Mouse (Mus musculus): Measurements from ENCODE around the gene Agbl4.
A peak's percentile ranks its signal among the peaks of the same experiment; 100 is the strongest.

Agbl4 gene

DNA sequence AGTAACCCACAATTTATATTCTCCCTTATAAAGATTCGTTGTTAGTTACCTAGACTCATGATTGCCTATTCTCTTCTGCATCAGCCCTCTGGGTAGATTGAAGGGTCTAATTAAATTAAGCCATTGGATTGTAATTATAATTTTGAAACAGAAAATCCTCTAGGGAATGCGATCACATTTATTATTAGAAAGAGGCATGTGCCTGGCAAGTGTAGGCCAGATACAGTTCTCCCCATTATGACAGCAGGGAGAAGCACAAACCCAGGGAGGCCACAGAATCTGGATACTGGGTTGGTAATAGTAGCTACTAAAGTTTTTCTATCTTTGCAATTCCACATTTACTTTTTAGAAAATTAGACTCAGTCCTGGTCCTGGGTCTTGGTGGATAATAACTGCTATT lies 887.2 kb downstream of the Agbl4 start:
- DNase-seq = no peak

GRCm38 (mm10) chr4:111294528-111295241 lies 897.2 kb downstream of the Agbl4 start:
- DNase-seq = no peak

- DNase-seq = no peak
Observed at GRCm38 (mm10) chr4:111306518-111306917, 909.1 kb downstream of the Agbl4 start.

- no peak for DNase-seq
Observed at GRCm38 (mm10) chr4:111307166-111307565, 909.7 kb downstream of the Agbl4 start.

DNA sequence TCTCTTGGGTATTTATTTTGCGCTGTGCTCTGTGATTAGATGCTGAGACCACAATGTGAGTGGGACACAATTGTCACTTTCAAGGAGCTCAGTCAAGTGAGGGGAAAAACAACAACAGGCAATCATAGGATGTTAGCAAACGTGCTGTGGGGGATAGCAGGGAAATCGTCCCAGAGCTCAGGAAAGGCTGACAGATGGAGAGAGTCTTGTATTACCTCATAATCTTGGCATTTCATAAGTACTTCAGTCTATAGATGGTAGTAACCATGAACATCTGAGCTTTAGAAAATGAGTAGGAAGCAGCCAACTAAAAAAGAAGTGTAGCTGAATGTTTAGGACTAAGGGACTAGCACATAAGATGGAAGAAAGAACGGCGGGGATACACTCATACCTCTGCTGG lies 910.2 kb downstream of the Agbl4 start:
- DNase-seq = no peak

- DNase-seq = no peak
Observed at GRCm38 (mm10) chr4:111308572-111309288, 911.3 kb downstream of the Agbl4 start.

DNA sequence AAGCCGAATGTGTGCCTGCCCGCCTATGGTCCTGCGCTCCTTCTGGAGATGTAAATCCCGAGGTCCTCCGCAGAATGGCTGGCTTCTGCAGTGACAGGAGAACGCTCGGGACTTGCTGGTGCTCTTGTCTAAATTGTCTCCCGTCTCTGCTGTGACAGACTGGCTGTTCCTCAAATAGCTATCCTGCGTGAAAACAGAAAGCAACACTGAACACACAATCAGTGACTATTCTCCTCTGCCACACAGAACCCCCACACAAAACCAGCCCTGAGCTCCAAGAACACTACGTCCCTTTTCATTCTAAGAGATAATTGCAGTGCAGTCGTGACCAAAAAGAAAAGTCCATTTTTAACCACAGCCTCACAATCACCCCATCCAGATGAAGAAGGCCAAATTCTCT lies 929.6 kb downstream of the Agbl4 start:
- DNase-seq = no peak

DNA sequence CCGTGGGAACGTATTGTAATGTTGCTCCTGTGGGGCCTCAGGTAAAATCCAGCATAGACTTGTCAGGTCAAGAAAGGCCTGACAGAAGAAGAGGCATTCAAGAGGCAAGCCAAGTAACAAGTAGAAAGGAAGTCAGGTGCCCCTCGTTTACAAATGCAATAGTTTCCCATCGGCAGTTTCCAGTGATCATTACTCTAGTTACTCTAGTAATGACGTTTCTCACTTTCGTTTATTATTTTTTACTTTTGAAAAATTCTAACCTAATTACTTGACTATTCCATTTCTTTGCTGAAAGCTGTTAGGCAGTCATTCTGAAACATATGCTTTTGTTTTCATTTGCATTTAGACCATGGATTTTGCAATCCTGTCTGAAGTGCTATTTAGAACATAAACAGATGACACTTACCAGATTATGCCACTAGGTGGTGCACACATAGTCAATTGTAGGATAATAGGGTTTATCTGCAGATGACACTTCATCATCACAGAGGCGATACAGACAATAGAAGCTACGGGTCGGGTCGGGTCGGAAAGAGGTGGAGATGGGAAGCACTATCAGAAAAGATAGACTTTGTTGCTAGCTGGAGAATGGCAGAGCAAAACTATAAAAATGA lies 930.4 kb downstream of the Agbl4 start:
- DNase-seq = no peak

DNA sequence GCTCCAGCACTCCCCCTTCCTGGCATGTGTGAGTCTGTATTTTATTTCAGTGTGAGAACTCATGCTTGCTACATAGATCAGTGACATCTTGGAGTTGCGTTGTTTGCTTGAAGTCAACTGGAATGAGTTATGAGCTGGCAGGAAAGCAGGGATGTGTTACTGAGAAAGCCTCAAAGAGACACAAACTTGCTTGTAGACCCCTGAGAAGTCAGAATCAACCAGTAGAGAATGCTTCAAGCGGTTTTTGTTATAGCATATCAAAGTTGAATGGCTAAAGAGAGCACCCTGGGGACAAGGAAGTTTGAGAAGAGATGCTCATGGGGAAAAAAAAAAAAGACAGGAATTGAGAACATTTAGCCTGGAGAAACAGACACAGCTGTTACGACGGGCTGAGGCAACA lies 932.0 kb downstream of the Agbl4 start:
- DNase-seq = no peak

DNA sequence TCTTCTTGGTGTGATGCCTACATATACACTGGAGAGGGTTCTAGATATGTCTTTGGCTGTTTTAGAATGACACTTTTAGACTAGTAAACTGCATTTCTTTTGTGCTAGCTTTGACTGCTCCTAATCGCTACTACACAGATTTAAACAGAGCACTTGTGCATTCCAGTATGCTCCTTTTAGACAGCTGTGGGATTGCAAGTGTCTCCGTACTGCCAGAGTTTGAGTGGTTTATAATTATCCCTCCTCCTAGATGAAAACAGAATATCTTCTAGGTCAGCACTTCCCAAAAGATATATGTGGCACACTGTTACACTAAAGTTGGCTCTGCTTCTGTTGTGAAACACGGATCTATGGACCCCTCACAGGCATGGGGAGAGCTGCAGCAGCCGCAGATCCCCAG lies 935.4 kb downstream of the Agbl4 start:
- no peak for DNase-seq

DNA sequence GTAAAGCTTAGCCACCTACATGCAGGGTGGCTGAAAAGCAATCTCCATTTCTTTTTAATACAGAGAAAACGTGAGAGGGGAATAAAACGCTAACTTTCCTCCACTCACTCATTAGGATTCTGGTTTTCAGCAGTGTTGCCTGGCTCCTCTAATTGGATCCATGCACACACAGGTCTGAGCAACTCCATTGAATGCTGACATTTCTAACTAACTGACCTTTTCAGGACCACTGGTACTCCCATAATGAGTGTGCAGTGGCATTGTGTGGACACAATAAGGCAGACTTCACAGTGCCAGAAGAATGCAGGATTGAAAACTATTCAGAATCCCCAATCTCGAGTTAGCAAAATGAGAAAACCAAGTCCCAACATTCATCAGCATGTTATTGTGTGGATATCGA lies 952.5 kb downstream of the Agbl4 start:
- no peak for DNase-seq

GRCm38 (mm10) chr4:111350615-111351525 lies 953.4 kb downstream of the Agbl4 start:
- no peak for DNase-seq

- no peak for DNase-seq
Observed at GRCm38 (mm10) chr4:111356584-111357115, 959.2 kb downstream of the Agbl4 start.

- no peak for DNase-seq
Observed at GRCm38 (mm10) chr4:111357176-111357575, 959.7 kb downstream of the Agbl4 start.

DNA sequence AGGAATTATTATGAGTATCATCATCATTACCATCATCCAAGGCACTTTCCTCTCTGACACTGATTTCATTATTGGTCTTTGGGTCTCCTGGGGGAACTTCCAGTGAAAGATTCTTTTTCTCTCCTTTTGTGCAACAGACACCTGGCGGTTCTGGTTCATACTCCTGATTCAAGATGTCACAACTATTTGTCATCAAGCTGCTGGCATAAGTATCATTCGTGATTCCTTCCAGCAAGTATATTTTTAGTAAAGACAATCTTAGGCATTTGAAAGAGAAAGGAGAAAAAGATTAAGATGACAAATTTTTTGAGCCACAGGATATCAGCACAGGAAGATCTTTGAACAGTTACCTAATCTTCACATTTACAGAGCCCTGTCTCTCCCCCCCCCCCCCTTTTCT lies 966.7 kb downstream of the Agbl4 start:
- DNase-seq = no peak

DNA sequence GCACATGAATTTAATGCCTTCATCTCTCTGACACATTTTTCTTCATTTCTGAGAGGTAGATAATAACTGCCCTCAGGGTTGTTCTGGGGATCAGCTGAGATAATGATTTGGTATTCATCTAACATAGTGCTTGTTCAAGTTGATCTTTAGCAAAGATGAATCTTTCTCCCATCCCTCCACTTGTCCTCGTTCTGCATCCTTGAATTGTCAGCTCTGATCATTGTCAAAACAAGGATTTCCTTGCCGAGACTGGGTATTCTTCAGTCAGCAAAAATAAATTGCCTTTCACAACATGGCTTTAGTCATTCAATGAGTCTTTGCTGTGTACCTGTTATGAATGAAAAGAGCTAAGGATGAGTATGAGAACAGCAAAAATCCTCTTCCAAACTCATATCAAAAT lies 970.3 kb downstream of the Agbl4 start:
- no peak for DNase-seq

DNA sequence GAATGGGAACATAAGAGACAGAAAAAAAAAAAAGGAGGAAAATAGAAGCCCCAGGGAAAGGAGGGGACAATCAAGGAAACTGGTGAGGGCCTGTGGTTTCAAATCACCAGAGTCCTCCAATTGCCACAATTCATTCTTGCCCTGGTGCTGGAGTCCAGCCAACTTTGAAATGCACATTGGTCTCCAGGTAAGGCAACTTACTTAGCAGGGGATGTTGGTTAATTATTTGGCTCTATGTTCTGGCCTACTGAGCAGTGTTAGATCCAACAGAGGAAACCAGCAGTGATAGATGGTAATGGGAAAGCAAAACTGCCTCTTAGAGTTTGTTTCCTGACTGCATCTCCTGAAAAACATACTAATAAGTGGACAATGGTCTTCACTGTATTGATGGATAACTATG lies 979.7 kb downstream of the Agbl4 start:
- no peak for DNase-seq

GRCm38 (mm10) chr4:111378071-111378470 lies 980.6 kb downstream of the Agbl4 start:
- no peak for DNase-seq

DNA sequence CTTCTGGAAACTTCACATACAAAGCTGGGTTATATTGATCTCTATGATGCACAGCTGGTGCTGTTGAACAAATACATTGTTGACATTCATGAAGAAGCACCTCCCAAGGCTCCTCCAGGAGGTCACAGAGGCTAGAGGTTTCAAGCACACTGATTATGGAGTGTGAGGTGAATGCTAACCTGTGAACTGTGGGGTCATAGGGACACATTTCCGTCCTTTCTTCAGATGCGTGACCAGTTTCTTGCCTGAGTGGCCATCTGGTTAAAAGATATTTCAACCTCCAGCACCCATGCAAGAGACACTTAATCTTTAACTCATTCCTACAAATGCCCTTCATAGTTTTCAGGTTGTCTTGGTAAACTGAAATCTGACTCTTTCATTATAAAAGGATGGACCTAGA lies 985.6 kb downstream of the Agbl4 start:
- no peak for DNase-seq

GRCm38 (mm10) chr4:111390736-111391135 lies 993.3 kb downstream of the Agbl4 start:
- no peak for DNase-seq

GRCm38 (mm10) chr4:111399784-111400183 lies 1002.3 kb downstream of the Agbl4 start:
- DNase-seq = peak in 1 of 2 experiments; percentile 5

- no peak for DNase-seq
Observed at GRCm38 (mm10) chr4:111400676-111401075, 1003.2 kb downstream of the Agbl4 start.

GRCm38 (mm10) chr4:111403243-111403642 lies 1005.8 kb downstream of the Agbl4 start:
- DNase-seq = no peak

Data from thymus, adult 18-20 months (tissue).